Mouse (Mus musculus) neural tube, embryonic 10.5 days (tissue): ENCODE data around the gene Gm10842.

ENCODE experiments used
- DNase-seq: peaks from one replicate; pipeline ENCODE4 v3.0.0-alpha.2; 2017; ENCODE audit warnings: low spot score; ENCODE audit errors: extremely low spot score

Gm10842 gene

GRCm38 (mm10) chr11:105152357-105152899 lies 5.7 kb downstream of the Gm10842 start:
- DNase-seq, result no peak

DNA sequence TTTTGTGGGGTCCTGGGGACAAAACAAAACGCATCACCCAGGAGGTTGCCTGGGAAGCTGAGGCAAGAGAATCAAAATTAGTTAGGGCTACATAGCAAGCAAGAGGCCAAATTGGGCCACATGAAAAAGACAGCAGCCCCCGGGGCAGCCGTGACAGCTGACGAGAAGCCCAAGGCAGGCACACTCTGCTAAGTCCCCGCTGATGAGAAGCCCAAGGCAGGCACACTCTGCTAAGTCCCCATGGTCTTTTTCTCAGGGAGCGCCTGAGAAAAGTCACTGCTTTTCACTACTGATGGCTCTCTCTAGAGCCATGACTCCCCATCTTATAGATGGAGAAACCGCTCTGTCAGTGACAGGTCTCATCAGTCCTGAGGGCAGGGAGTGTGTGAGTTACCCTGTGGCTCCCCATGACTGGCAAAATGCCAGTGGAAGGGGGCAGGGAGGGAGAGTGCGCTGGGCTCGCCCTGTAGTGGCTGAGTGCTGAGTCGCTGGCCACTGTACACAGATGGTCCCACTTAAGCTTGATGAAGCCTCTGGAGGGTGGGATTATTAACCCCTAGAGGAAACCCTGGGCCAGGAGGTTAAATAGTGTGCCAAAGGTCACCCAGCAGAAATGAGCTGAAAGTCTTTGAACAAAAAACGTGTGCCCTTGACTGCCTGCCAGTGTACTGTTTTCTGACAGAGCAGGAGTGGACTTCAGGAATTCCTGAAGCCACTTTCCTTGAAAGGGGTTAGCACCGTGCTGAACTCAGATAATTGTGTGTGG lies 6.6 kb downstream of the Gm10842 start:
- peak; percentile 63 for DNase-seq

- DNase-seq, result no peak
Observed at GRCm38 (mm10) chr11:105155915-105156314, 9.2 kb downstream of the Gm10842 start.

DNA sequence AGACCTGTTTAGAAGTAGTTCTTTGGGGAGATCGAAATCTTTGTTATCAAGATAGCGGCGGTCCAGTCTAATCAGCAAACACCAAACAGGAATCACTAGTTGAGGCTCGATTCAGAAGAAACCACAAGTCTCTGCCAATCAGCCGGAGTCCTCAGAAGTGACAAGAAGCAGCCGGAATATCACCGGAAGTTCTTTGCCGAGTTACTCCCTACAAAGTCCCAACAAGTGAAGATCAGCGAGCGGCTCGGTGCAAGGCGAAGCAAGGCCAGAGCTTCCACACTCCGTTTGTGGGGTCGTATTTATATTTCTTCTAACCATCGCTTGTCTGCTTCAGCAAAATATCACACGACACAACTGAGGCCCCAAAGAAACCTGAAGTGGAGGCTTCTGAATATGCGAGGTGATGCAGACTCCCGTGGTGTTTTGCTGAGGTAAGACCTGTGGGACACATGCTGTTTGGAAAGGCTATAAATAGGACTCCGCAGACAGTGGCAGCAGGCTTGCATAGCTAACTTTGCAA lies 10.1 kb downstream of the Gm10842 start:
- no peak for DNase-seq

DNA sequence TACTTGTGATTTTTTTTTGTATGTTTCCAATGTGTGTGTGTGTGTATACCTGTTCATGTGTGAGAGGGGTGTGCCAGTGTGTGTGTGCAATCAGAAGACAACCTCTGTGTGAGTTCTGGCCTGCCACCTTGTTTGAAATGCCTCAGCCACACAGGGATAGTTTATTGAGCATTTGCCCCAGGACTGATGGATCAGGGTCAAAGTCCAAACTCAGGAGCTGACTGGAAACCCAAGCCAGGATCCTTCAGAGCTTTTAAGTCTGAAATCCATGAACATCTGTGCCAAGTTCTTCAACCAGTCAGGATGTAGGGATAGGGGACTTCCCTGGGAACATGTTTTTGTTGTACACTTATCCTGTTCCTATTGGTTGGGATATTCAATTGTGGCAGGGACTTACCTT lies 11.4 kb downstream of the Gm10842 start:
- DNase-seq, result no peak

- no peak for DNase-seq
Observed at GRCm38 (mm10) chr11:105159673-105160360, 13.1 kb downstream of the Gm10842 start.

DNA sequence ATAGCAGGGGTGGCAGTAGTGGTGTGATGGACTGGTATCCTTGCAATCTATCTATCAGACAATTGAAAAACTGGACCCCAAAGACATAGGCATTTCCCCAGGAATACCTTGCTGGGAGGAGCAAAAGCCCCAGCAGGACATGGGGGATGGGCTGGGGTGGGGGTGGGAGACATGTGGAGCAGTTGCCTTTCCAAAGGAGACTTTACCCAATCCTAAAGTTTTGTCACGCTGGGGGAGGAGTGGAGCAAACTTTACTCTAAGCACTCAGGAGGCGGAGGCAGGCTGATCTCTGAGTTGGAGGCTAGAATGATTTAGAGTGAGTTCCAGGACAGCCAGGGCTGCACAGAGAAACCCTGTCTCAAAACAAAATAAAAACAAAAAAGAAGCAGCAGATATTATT lies 14.7 kb downstream of the Gm10842 start:
- DNase-seq, result no peak

GRCm38 (mm10) chr11:105164516-105165510 lies 18.1 kb downstream of the Gm10842 start:
- DNase-seq, result no peak

GRCm38 (mm10) chr11:105166780-105167179 lies 20.1 kb downstream of the Gm10842 start:
- DNase-seq, result no peak

DNA sequence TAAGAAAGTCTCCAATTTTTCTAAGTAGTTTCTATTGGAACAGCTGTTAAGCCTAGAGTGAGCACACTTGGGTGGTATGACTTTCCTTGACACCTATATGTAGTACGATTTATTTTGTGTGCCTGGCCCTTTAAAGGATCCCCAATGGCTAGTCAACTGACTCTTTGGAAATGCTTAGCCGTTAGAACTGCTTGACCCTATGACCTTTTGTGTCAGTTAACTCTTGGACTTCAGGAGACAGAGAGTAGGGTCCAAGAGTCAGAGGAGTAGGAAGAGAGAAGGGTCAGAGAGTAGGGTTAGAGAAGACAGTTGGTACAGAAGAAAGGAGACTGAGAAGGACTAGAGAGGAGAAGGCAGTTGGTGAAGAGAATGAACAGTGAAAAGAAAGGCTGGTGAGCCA lies 31.8 kb downstream of the Gm10842 start, which contains the start of gene Tlk2:
Tlk2 (plus strand) TSS at position 292 of the 400 bp plus-strand sequence.
- DNase-seq, result no peak

- no peak for DNase-seq
Observed at GRCm38 (mm10) chr11:105179523-105179922, 32.8 kb downstream of the Gm10842 start.

GRCm38 (mm10) chr11:105180471-105181091 lies 33.9 kb downstream of the Gm10842 start:
- peak; percentile 61 for DNase-seq

DNA sequence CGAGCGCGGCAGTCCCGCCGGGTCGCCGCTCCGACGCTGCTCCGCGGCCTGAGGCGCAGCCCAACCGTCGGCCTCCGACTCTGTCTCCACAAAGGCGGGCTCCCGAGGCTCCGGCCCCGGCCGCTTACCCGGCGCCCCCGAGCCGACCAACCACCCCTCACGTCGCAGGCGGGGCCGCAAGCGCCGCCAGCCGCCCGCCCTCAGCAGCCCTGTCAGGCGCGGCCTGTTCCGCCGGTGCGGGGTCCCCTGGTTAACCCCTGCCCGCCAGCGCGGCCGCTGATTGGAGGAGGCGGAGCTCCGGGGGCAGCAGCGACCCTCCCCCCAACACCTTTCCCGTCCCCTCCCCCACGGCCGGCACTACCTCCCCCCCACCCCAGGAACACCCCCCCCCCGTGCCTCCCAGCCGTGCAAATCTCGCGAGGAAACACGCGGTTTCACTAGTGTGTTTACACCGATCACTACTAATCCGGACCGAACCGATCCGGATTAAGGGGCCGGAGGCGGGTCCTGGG lies 34.5 kb downstream of the Gm10842 start:
- peak; percentile 93 for DNase-seq

- DNase-seq, result peak; percentile 77
Observed at GRCm38 (mm10) chr11:105181689-105182460, 35.2 kb downstream of the Gm10842 start.

DNA sequence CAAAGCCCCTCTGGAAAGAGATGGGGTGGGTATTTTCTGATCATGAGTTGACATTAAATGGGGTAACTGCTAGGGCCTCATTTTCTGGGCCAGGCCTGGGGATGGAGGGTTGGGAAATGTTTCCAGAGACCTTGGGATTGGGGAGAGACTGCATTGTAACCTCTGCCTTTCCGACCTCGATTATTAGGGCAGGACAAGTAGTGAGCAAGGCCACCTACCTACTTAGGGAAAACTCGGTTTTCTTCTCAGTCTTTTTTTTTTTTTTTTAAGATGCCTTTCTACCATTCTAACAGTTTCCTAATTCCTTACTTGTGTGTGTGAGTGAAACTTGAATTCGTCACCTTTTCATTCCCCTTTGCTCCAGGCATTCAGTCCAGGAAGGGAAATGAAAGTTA lies 35.8 kb downstream of the Gm10842 start:
- no peak for DNase-seq

GRCm38 (mm10) chr11:105184678-105185077 lies 38.0 kb downstream of the Gm10842 start:
- DNase-seq, result no peak

DNA sequence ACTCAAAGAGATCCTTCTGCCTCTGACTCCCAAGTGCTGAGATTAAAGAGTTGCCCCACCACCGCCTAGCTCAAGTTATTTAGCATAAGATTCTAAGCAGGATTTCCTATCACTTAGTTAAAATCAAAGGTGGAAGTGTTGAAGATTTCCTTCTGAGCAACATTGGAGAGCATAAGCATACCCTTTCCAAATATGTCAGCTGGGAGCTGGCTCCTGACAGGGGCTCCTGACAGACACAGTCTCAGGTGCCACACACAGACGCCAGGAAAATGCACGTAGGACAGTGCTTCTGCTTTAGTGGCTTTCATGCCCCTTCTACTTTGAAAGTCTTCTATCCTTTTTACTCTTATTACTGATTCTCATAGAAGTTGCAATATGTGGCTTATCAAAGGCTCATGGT lies 45.5 kb downstream of the Gm10842 start:
- no peak for DNase-seq
